Mouse (Mus musculus) adrenal gland (tissue): ENCODE measurements around the gene Olfr600.
"Not testable (repeated sequence)": the region's sequence is repeated elsewhere in the genome, so short reads cannot be mapped to it uniquely, and the experiment has no call there.

Source experiments
- intact Hi-C: fragments of 180-260 bp; cut with DNase I; formaldehyde crosslinking; loops from one replicate; pipeline ENCODE4 v1.15.1; 2025
- long read RNA-seq, 2 experiments: library from polyadenylated mRNA; unstranded; transcript quantifications; one replicate each; pipeline ENCODE4 v2.0.0; 2020; ENCODE audit warnings: borderline replicate concordance in 1 of 2; ENCODE audit not compliant: insufficient replicate concordance in 1 of 2

Gene Olfr600
- long read RNA-seq, experiment 1: 0 reads
- long read RNA-seq, experiment 2: 0 reads

DNA sequence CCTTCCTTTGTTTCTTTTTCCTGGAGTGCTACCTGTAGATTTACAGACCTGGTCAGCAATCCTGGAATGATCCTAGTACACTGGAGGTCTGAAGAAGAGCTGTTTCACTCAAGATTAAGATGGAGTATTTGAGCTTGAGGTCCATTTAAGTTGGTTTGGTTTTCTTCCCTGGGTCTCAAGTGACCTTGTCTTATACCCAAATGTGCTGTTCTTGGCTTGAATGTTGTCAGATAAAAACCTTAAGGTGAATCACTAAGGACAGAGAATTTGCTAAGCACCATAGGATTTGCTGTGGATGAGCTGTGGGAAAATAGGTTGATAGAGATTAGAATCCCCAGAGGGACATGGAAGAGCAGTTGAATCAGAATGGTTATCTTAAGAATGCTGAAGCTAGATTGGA lies at the start of gene Olfr600:
Olfr600 (minus strand) TSS at position 101 of the 400 bp plus-strand sequence.
- intact Hi-C loops: no loop called here

DNA sequence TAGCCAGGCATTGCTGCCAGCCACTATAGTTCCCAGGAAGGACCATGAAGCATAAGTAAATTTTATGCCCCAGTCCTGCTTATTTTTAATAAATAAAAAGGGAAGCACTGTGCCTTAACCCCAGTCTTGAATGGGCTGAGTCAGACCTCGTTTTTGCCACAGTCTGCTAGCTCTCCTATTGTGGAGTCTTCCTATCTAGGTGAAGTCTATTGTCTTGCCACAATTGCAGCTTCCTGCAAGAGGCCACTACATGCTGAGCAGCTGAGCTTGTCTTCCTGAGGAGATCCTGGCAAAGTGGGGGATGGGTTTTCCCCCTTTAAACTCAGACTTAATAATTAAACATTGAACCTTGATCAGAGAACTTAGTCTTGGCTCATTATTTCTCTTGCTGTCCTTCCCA lies 49.5 kb upstream of the Olfr600 start:
- intact Hi-C loops: no loop called here

DNA sequence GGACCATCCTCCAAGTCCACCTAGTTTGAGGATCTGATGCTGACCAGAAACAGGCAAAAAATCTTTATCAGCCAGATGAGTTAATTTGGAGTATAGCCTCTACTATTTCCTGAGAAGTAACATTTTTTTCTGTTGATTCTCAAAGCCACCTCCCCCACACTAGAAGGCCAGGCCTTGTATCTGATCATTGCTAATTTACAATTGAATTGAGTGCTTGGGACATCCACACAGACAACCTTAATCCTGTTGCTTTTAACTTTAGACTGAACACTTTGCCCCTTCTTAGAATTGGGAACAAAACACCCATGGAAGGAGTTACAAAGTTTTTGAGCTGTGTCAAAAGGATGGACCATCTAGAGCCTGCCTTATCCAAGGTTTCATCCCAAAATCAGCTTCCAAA lies 48.3 kb upstream of the Olfr600 start:
- intact Hi-C loops: no loop called here

DNA sequence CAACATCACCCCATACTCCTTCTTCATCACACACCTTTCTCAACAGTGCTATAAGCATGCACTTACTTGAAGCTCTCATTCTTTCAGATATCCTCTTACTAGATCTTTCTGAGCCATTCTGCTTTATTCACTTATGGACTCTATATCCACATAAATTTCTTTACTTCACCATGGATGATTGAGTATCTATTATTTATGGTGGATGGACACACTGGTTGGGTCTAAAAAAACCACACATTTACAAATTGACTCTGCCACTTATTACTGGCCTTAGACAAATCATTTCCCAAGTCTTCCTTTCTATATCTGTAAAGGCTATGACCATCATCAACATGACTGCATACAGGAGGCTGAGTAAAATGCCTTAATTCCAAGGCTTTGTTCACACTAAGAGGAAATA lies 36.6 kb upstream of the Olfr600 start, which contains the start of gene Olfr603:
Olfr603 (minus strand) TSS at position 101 of the 400 bp plus-strand sequence.
- intact Hi-C loops: loop anchor here (5.0 kb wide), 1 partner anchor 79 kb away; the partner anchor contains the start of gene Olfr596

DNA sequence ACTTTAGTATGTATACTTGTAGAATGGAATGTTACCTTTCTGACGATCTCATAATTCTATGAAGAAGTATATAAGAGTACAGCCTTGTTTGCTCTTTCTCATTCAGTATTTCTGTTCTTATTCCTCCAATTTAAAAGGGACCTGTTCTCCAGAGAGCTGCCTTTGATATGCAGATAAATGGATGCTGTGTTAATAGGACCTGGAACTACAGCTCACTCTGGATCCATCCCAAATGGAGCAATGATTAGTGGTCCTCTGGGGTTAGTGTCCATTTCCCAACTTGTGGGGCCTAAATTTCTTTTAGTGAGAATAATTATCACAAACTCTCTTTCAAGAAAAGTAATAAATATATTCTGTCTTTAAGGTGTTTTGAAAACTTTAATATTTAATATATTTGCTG lies 13.1 kb upstream of the Olfr600 start, which contains the start of gene Olfr601:
Olfr601 (minus strand) TSS at position 101 of the 400 bp plus-strand sequence.
- intact Hi-C loops: no loop called here

DNA sequence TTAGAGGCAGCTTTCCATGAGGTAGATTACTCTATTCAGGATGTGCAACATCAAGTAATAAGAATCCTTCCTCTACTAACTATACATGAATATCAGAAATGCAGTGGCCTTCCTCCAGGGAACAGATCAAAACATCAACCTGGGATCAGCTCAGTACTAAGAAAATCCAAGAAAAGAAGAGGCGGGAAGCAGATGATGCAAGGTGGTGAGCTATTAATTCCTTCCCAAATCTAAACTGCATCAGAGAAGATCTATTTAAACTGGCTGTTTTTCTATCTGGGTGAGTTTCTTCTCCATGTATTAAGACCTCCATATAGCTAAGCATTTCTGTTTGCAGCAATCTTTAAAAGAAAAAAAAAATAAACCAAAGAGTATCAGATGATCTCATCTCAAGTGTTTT lies 13.9 kb downstream of the Olfr600 start, which contains the start of gene Olfr599:
Olfr599 (plus strand) TSS at position 301 of the 400 bp plus-strand sequence.
- intact Hi-C loops: no loop called here

DNA sequence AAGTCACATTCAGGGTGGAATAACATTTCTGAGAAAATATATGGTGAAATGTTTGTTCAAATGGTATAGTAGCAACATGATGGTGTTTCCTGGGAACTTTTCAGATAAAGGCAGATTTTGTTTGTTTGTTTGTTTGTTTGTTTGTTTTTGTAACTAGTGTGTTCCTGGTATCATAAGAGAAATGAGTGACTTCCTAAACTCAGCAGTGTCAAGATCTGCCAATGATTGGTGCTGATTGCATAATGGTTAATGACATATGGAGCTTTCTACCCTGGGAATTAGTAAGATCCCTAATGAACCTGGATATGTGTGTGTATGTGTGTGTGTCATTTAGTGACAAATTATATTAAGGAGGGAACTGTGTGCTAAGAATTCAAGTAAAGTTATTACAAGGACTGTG lies 26.2 kb downstream of the Olfr600 start, which contains the start of gene Olfr598:
Olfr598 (plus strand) TSS at position 301 of the 400 bp plus-strand sequence.
- intact Hi-C loops: no loop called here

DNA sequence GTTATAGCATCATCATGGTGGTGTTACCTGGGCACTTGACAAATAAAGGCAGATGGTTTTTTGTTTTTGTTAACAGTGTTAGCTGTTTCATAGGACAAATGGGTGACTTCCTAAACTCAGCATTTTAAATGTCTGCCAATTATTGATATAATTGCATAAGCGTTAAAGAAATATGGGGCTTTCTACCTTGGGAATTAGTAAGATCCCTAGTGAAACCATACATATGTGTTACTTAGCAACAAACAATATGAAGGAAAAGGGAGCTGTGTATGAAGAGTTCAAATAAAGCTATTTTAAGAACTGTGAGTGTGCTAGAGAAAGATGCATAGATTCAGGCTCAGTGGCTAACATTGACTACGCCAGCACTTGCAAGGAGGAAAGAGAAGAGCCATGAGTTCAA lies 33.5 kb downstream of the Olfr600 start, which contains the start of gene Olfr597:
Olfr597 (plus strand) TSS at position 301 of the 400 bp plus-strand sequence.
- intact Hi-C loops: not testable (repeated sequence)

DNA sequence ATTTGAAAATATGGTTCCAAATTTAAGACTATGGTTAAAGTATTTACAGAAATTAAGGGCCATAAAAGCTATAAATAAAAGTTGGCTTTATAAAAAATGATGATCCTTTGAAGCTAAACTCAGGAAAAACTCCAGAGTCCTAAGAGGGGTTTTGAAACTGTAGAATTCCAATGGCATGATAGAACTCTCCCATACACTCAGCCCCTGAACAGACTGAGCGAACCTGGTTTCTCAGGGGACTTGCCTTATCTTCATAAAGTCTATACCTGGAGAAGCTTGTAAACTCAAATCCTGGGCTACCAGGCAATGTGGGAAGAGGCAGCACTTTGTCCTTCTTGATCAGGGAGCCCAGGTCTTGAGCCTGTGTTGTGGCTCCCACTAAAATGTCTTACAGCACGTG lies 44.1 kb downstream of the Olfr600 start, which contains the start of gene Olfr596:
Olfr596 (plus strand) TSS at position 301 of the 400 bp plus-strand sequence.
- intact Hi-C loops: loop anchor here (5.0 kb wide), 1 partner anchor 82 kb away; the partner anchor contains the start of gene Olfr603
